Mouse (Mus musculus): ENCODE measurements around the gene Stpg4. TPM values are rescaled to one million over a fixed set of nuclear protein-coding genes. Genes with fewer than 3 reads are reported as not detected.

Gene Stpg4
- not detected for polyA plus RNA-seq (2015; fragmentation: Illumina TruSeq; extraction: RNeasy Lipid Tissue Mini Kit (QIAGEN cat#74804); ENCODE audit: insufficient read depth, low read depth, low replicate concordance)

GRCm38 (mm10) chr17:87427511-87427910 lies at the start of gene Stpg4:
Gene Stpg4 (minus strand): TSS chr17:87427741.

GRCm38 (mm10) chr17:87446767-87447611 lies 19.4 kb upstream of the Stpg4 start, which contains the start of gene Calm2:
Gene Calm2 (minus strand): TSS chr17:87446935.

Other genes with a start within 250 kb of the Stpg4 start
- 79.1 TPM for gene Mcfd2, start 161.8 kb downstream of the Stpg4 start, polyA plus RNA-seq (2015; fragmentation: Illumina TruSeq; extraction: RNeasy Lipid Tissue Mini Kit (QIAGEN cat#74804); ENCODE audit: insufficient read depth, low read depth, low replicate concordance)
- gene Ttc7, start 144.9 kb downstream of the Stpg4 start, polyA plus RNA-seq (2015; fragmentation: Illumina TruSeq; extraction: RNeasy Lipid Tissue Mini Kit (QIAGEN cat#74804); ENCODE audit: insufficient read depth, low read depth, low replicate concordance), result 6.8 TPM
- 79.5 TPM for gene Calm2, start 19.2 kb upstream of the Stpg4 start, polyA plus RNA-seq (2015; fragmentation: Illumina TruSeq; extraction: RNeasy Lipid Tissue Mini Kit (QIAGEN cat#74804); ENCODE audit: insufficient read depth, low read depth, low replicate concordance)
- gene Epcam, start 208.2 kb upstream of the Stpg4 start, polyA plus RNA-seq (2015; fragmentation: Illumina TruSeq; extraction: RNeasy Lipid Tissue Mini Kit (QIAGEN cat#74804); ENCODE audit: insufficient read depth, low read depth, low replicate concordance), result 13.1 TPM
- 3.3 TPM for gene Msh2, start 244.6 kb upstream of the Stpg4 start, polyA plus RNA-seq (2015; fragmentation: Illumina TruSeq; extraction: RNeasy Lipid Tissue Mini Kit (QIAGEN cat#74804); ENCODE audit: insufficient read depth, low read depth, low replicate concordance)